Mouse (Mus musculus): ENCODE results near the gene Tcfl5. TPM values are rescaled to one million over a fixed set of nuclear protein-coding genes. Genes with fewer than 3 reads are reported as not detected.

The Tcfl5 gene
- polyA plus RNA-seq (2015; fragmentation: Nextera tagmentation; extraction: Ambion mirVana), result not detected in 2 replicates

- peak within 1 kb of the TSS; percentile 48 for H3K4me2 ChIP-seq
- H3K36me3 ChIP-seq, result 0 out of 2 replicates have a peak, but pooled peaks cover 3% of the 10 kb centered on the region
- 8% methylated on average over 38 of the region's 56 CpGs for WGBS (ENCODE audit: insufficient replicate concordance)
- H3K9ac ChIP-seq, result no peak within 1 kb of the TSS
- H3K27me3 ChIP-seq, result peaks cover 63% of the 10 kb centered on the region
- no peak within 1 kb of the TSS for H3K27ac ChIP-seq
- H3K4me3 ChIP-seq (replicated peaks), result peak within 1 kb of the TSS; percentile 37
- DNase-seq, result no peak
- no peak for ATAC-seq (ENCODE audit: low read depth)
- peaks cover 14% of the 10 kb centered on the region for H3K9me3 ChIP-seq (replicated peaks)
- H3K4me1 ChIP-seq (replicated peaks), result no peaks in the 10 kb centered on the region
Observed at GRCm38 (mm10) chr2:180642555-180643260, at the start of gene Tcfl5. Gene Tcfl5, minus strand, starts transcription at chr2:180642708.

GRCm38 (mm10) chr2:180689841-180690240 is 47.3 kb upstream of the Tcfl5 start:
- Histone ChIP-seq H3K9me3 (replicated peaks) (no peaks in the 10 kb centered on the region), H3K36me3 (peaks cover 68% of the 10 kb centered on the region), H3K9ac (no peak overlapping the region), H3K27ac (no peak overlapping the region), H3K4me3 (replicated peaks) (no peak overlapping the region), H3K4me2 (no peak overlapping the region), H3K27me3 (no peaks in the 10 kb centered on the region), H3K4me1 (replicated peaks) (peaks cover 40% of the 10 kb centered on the region)
- ATAC-seq (ENCODE audit: low read depth) (no peak), DNase-seq (no peak)
- 81% methylated on average over 5 of the region's 5 CpGs for WGBS (ENCODE audit: insufficient replicate concordance)

GRCm38 (mm10) chr2:180684031-180684430 is 41.5 kb upstream of the Tcfl5 start:
- DNase-seq, result no peak
- no peak for ATAC-seq (ENCODE audit: low read depth)
- peak overlapping the region; percentile 35 for H3K27ac ChIP-seq

GRCm38 (mm10) chr2:180683524-180683923 is 41.0 kb upstream of the Tcfl5 start:
- ATAC-seq (ENCODE audit: low read depth) (peak; percentile 81), DNase-seq (peak; percentile 44)
- no peak overlapping the region; the same call in 1 of the 2 replicates for H3K9ac ChIP-seq
- 0 out of 2 replicates have a peak overlapping the region, but pooled peaks have one; percentile 2 for H3K4me2 ChIP-seq
- H3K4me1 ChIP-seq (replicated peaks), result peaks cover 43% of the 10 kb centered on the region
- WGBS (ENCODE audit: insufficient replicate concordance), result 74% methylated on average over 2 of the region's 2 CpGs
- H3K27ac ChIP-seq, result peak overlapping the region; percentile 35
- no peak overlapping the region for H3K4me3 ChIP-seq (replicated peaks)
- no peaks in the 10 kb centered on the region for H3K27me3 ChIP-seq
- H3K36me3 ChIP-seq, result peaks cover 90% of the 10 kb centered on the region
- H3K9me3 ChIP-seq (replicated peaks), result no peaks in the 10 kb centered on the region

More at GRCm38 (mm10) chr2:180684031-180684430, 41.5 kb upstream of the Tcfl5 start:
- 0 out of 2 replicates have a peak overlapping the region, but pooled peaks have one; percentile 2 for H3K4me2 ChIP-seq
- no peaks in the 10 kb centered on the region for H3K9me3 ChIP-seq (replicated peaks)
- peaks cover 95% of the 10 kb centered on the region for H3K36me3 ChIP-seq
- H3K9ac ChIP-seq, result peak overlapping the region; percentile 5; the same call in 1 of the 2 replicates
- 55% methylated on average over 4 of the region's 4 CpGs for WGBS (ENCODE audit: insufficient replicate concordance)
- no peaks in the 10 kb centered on the region for H3K27me3 ChIP-seq
- H3K4me1 ChIP-seq (replicated peaks), result peaks cover 41% of the 10 kb centered on the region
- H3K4me3 ChIP-seq (replicated peaks), result no peak overlapping the region

DNA sequence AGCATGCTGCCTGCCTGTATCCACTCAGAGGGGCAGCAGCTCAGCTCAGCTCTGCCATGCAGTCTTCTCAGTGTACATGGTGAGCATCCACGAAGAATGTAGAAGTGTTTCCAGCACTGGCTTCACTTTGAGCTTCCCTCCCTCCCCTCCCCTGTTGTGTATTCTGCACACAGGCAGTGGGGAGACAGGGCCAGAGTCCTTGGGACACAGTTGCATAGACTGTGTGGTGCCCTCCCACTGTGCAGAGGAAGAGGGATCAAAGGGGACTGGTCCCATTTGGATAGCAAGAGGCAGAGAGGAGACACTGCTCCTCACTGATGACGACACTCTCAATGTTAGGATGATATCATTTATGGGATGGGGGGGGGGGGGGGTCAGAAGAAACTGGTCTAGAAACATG is 38.7 kb upstream of the Tcfl5 start:
- H3K4me3 ChIP-seq (replicated peaks), result no peak overlapping the region
- H3K4me2 ChIP-seq, result no peak overlapping the region
- H3K36me3 ChIP-seq, result peaks cover 68% of the 10 kb centered on the region
- no peak overlapping the region for H3K9ac ChIP-seq
- no peak overlapping the region for H3K27ac ChIP-seq
- DNase-seq (no peak), ATAC-seq (ENCODE audit: low read depth) (no peak)
- peaks cover 41% of the 10 kb centered on the region for H3K4me1 ChIP-seq (replicated peaks)
- H3K9me3 ChIP-seq (replicated peaks), result no peaks in the 10 kb centered on the region
- WGBS (ENCODE audit: insufficient replicate concordance), result 70% methylated on average over 2 of the region's 2 CpGs
- H3K27me3 ChIP-seq, result no peaks in the 10 kb centered on the region

GRCm38 (mm10) chr2:180678609-180679140 is 36.2 kb upstream of the Tcfl5 start:
- no peak overlapping the region for H3K4me2 ChIP-seq
- no peak overlapping the region for H3K4me3 ChIP-seq (replicated peaks)
- no peak overlapping the region for H3K27ac ChIP-seq
- no peaks in the 10 kb centered on the region for H3K9me3 ChIP-seq (replicated peaks)
- H3K27me3 ChIP-seq, result no peaks in the 10 kb centered on the region
- peaks cover 17% of the 10 kb centered on the region for H3K4me1 ChIP-seq (replicated peaks)
- H3K9ac ChIP-seq, result no peak overlapping the region
- DNase-seq (peak; percentile 59), ATAC-seq (ENCODE audit: low read depth) (peak; percentile 50)
- WGBS (ENCODE audit: insufficient replicate concordance), result 27% methylated on average over 4 of the region's 4 CpGs
- H3K36me3 ChIP-seq, result peaks cover 64% of the 10 kb centered on the region

DNA sequence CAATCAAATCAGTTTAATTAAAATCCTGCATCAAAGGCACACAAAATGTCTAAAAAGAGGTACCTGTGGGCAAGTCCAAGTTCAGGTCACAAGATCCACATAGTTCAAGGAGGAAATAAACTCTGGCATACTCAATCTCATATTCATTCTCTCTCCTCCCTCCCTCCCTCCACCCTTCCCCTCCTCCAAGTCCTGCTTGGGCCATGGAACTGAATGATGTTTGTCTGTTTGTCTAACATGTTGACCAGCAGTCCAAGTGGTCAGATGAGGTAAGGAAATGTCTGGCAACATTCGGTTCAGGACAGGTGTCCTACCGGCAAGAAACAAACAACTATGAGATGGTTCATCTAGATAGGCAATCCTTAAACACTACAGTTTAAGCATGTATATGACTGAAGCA is 34.2 kb upstream of the Tcfl5 start:
- Histone ChIP-seq H3K9me3 (replicated peaks) (no peaks in the 10 kb centered on the region), H3K27ac (no peak overlapping the region), H3K36me3 (peaks cover 64% of the 10 kb centered on the region), H3K4me1 (replicated peaks) (peaks cover 9% of the 10 kb centered on the region), H3K9ac (no peak overlapping the region), H3K27me3 (no peaks in the 10 kb centered on the region), H3K4me3 (replicated peaks) (no peak overlapping the region), H3K4me2 (no peak overlapping the region)
- WGBS (ENCODE audit: insufficient replicate concordance), result 73% methylated on average over 2 of the region's 2 CpGs
- DNase-seq, result no peak
- ATAC-seq (ENCODE audit: low read depth), result no peak

DNA sequence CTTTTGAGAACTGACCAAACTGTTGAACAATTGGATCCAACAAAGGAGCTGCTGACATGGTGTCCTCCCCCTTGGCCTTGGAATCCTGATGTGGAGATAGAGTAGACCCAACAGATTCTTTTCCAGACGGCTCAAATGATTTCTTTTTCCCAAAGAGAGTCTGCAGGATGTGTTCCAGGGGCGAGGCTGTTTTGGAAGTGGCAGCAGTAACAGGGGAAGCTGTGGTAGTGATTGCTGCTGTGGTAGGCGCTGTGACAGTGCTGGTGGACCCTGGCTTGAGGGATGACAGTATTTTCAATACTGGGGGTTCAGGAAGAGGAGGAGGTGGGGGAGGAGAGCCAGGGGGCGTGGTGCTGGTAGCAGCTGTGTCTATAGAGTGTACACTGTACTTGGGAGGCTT is 19.5 kb upstream of the Tcfl5 start:
- WGBS (ENCODE audit: insufficient replicate concordance), result 90% methylated on average over 4 of the region's 4 CpGs
- DNase-seq, result no peak
- Histone ChIP-seq H3K4me1 (replicated peaks) (peaks cover 10% of the 10 kb centered on the region; the same call in 1 of the 2 replicates), H3K9me3 (replicated peaks) (no peaks in the 10 kb centered on the region), H3K27ac (no peak overlapping the region), H3K9ac (no peak overlapping the region), H3K36me3 (peaks cover 54% of the 10 kb centered on the region), H3K27me3 (no peaks in the 10 kb centered on the region), H3K4me3 (replicated peaks) (no peak overlapping the region), H3K4me2 (no peak overlapping the region)
- ATAC-seq (ENCODE audit: low read depth), result no peak

- Histone ChIP-seq H3K4me3 (replicated peaks) (no peak overlapping the region), H3K9me3 (replicated peaks) (no peaks in the 10 kb centered on the region), H3K27me3 (no peaks in the 10 kb centered on the region), H3K36me3 (peaks cover 39% of the 10 kb centered on the region), H3K9ac (no peak overlapping the region), H3K27ac (no peak overlapping the region), H3K4me2 (no peak overlapping the region), H3K4me1 (replicated peaks) (peaks cover 10% of the 10 kb centered on the region; the same call in 1 of the 2 replicates)
- DNase-seq, result no peak
- WGBS (ENCODE audit: insufficient replicate concordance), result 86% methylated on average over 5 of the region's 5 CpGs
- ATAC-seq (ENCODE audit: low read depth), result no peak
Observed at GRCm38 (mm10) chr2:180660521-180660920, 18.0 kb upstream of the Tcfl5 start.

DNA sequence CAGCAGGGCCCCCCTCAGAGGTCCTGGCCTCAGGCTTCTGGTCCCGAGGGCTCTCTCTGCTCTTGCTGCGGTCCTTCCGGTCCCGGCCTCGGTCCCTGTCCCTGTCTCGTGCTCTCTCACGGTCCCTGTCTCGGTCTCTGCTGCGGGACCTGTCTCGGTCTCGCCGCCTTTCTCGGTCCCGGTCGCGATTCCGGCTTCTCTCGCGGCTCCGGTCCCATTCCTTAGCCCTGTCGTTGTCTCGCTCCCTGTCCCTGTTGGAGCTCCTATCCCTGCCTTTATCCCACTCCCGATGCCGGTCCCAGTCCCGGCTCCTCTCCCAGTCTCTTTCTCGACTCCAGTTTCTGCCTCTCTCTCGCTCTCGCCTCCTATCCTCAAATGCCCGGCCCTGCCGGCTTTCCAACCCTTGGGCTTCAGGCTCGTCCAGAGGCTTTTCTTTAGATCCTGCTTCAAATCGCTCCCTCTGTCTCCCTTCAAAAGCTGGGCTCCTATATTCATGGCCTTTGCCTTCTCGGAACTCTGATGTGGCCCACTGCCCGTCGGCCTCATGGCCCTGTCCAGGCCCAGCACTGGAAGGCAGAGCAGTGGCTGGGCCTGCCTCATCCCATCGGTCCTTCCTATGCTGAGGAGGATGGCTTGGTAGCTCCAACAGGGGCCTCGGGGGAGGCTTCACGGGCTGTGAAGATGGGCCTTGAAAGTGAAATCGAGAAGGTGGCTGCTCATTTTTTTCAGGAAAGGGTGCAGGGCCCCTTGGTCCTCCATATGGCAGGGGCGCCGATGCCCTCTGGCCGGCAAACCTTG is 17.0 kb upstream of the Tcfl5 start:
- Histone ChIP-seq H3K27ac (no peak overlapping the region), H3K4me2 (peak overlapping the region; percentile 8; the same call in 1 of the 2 replicates), H3K9me3 (replicated peaks) (no peaks in the 10 kb centered on the region), H3K4me1 (replicated peaks) (peaks cover 10% of the 10 kb centered on the region; the same call in 1 of the 2 replicates), H3K9ac (0 out of 2 replicates have a peak overlapping the region, but pooled peaks have one; percentile 5), H3K36me3 (peaks cover 30% of the 10 kb centered on the region), H3K27me3 (no peaks in the 10 kb centered on the region), H3K4me3 (replicated peaks) (no peak overlapping the region)
- ATAC-seq (ENCODE audit: low read depth) (peak; percentile 42), DNase-seq (no peak)
- 51% methylated on average over 42 of the region's 42 CpGs for WGBS (ENCODE audit: insufficient replicate concordance)

DNA sequence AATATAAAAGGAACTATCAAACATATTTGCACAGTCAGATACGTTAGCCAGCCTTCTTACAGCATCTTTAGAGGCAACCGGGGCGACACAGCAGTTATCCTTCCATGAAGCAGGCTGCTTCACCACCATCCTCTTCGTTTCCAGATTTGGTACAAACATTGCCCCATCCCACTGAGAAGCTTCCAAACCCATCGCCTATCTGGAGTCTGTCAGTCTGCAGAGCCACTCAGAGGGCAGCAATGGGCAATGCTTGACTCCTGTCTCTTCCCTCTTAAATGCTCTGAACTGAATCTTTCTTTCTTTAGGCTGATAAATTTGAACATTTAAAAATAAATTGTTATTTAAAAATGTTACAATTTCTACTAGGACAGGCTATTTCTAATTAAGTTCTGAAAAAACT is 15.9 kb upstream of the Tcfl5 start:
- no peaks in the 10 kb centered on the region for H3K27me3 ChIP-seq
- no peak for DNase-seq
- H3K4me3 ChIP-seq (replicated peaks), result no peak overlapping the region
- no peak for ATAC-seq (ENCODE audit: low read depth)
- no peak overlapping the region for H3K9ac ChIP-seq
- WGBS (ENCODE audit: insufficient replicate concordance), result 81% methylated on average over 5 of the region's 5 CpGs
- peaks cover 10% of the 10 kb centered on the region; the same call in 1 of the 2 replicates for H3K4me1 ChIP-seq (replicated peaks)
- H3K36me3 ChIP-seq, result peaks cover 24% of the 10 kb centered on the region
- no peak overlapping the region for H3K4me2 ChIP-seq
- H3K27ac ChIP-seq, result no peak overlapping the region
- no peaks in the 10 kb centered on the region for H3K9me3 ChIP-seq (replicated peaks)
